Mouse (Mus musculus) cerebellum, adult 2 months (tissue): ENCODE data around the gene Cacna2d4.

ENCODE experiments used
- CTCF ChIP-seq: fragments of 200-500 bp; IDR thresholded peaks from 2 replicates; pipeline ENCODE4 v1.5.1; 2011; ENCODE audit warnings: low read depth, mild to moderate bottlenecking, control low read depth, low read length, moderate library complexity, borderline replicate concordance; ENCODE audit not compliant: insufficient read depth
- POLR2A ChIP-seq: fragments of 200-500 bp; IDR thresholded peaks from 2 replicates; pipeline ENCODE4 v1.6.1; 2011; ENCODE audit warnings: low read length, control low read depth, borderline replicate concordance; ENCODE audit not compliant: insufficient read depth

- no peak for TF ChIP-seq CTCF
- TF ChIP-seq POLR2A = no peak
Measured at GRCm38 (mm10) chr6:119351656-119352055, 115.3 kb downstream of the Cacna2d4 start.
